Mouse (Mus musculus) hindbrain, embryonic 14.5 days (tissue): ENCODE measurements at regions not wholly inside any gene's neighbourhood (a gene's known extent, or its start where the extent isn't known, plus 50 kb on each side); places are given as distances from the start of the nearest gene placed in this dataset.

Experiments
- ATAC-seq: fragments of 200-750 bp; cut with Nextera tagmentation; 2 replicates; pipeline ENCODE4 v1.8.0; 2017; ENCODE audit warnings: moderate number of reproducible peaks, mild to moderate bottlenecking, moderate TSS enrichment, moderate library complexity; ENCODE audit not compliant: low FRiP score
- DNase-seq: peaks from one replicate; pipeline ENCODE4 v3.0.0-alpha.2; 2015; ENCODE audit warnings: low spot score
- H3K27ac ChIP-seq: fragments of 300-500 bp; sonication (generic); 2 replicates; pipeline ENCODE4 v1.5.1; 2014; ENCODE audit warnings: mild to moderate bottlenecking, moderate library complexity
- H3K27me3 ChIP-seq: fragments of 300-500 bp; sonication (generic); 2 replicates; pipeline ENCODE4 v1.6.1; 2014; ENCODE audit warnings: mild to moderate bottlenecking, low read length, mixed read lengths; ENCODE audit not compliant: control insufficient read depth, insufficient read depth
- H3K36me3 ChIP-seq: fragments of 300-500 bp; sonication (generic); replicated peaks from 2 replicates; pipeline ENCODE4 v1.6.1; 2014; ENCODE audit not compliant: control insufficient read depth, insufficient read depth
- H3K4me1 ChIP-seq: fragments of 300-500 bp; sonication (generic); replicated peaks from 2 replicates; pipeline ENCODE4 v1.6.1; 2014; ENCODE audit warnings: antibody characterized with exemption, low read length, mixed read lengths; ENCODE audit not compliant: control insufficient read depth, insufficient read depth
- H3K4me2 ChIP-seq: fragments of 300-500 bp; sonication (generic); replicated peaks from 2 replicates; pipeline ENCODE4 v1.6.1; 2014; ENCODE audit warnings: mild to moderate bottlenecking, moderate library complexity
- H3K4me3 ChIP-seq: fragments of 300-500 bp; sonication (generic); replicated peaks from 2 replicates; pipeline ENCODE4 v1.5.1; 2014; ENCODE audit warnings: mild to moderate bottlenecking, low read length
- H3K9ac ChIP-seq: fragments of 300-500 bp; sonication (generic); 2 replicates; pipeline ENCODE4 v1.6.1; 2014
- H3K9me3 ChIP-seq: fragments of 300-500 bp; sonication (generic); 2 replicates; pipeline ENCODE4 v1.6.1; 2016; ENCODE audit warnings: low read length; ENCODE audit not compliant: control insufficient read depth
- WGBS: fragments of 180-500 bp; shearing (Covaris S2); extraction: QIAGEN DNeasy Blood & Tissue Kit; methylation state at CpG from one replicate; pipeline ENCODE4 v1.1.7; 2014; 5-methylcytosine and 5-hydroxymethylcytosine counted together

GRCm38 (mm10) chr13:46350075-46350747 is 68.0 kb upstream of the Rbm24 start:
- Histone ChIP-seq H3K4me1 (no peaks in the 10 kb centered on the region), H3K4me2 (no peak overlapping the region), H3K4me3 (no peak overlapping the region), H3K9ac (no peak overlapping the region), H3K27me3 (no peaks in the 10 kb centered on the region), H3K27ac (peak overlapping the region; percentile 39), H3K36me3 (no peaks in the 10 kb centered on the region), H3K9me3 (no peaks in the 10 kb centered on the region)
- WGBS: 71% methylated on average over 7 of the region's 7 CpGs
- peak; percentile 70 for DNase-seq
- peak; percentile 80; the same call in 1 of the 2 replicates for ATAC-seq

DNA sequence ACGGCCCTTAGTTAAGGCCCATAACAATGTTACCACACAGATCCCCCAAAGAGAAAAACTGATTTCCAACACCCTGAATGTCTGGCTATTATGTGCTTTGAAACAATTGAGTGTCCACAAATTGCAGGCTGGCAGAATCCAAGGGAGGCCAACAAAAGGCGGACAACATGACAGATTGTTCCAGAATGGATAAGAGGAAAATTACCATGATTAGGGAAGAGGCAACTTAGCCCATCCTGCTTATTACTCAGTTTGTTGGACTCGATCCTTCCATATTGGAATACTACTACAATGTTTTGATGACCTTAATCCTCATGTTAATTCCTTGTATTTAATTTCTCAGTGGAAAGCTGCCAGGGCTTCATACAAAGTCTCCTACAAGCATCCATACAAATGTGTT is 62.9 kb upstream of the Rbm24 start:
- Histone ChIP-seq H3K4me1 (no peaks in the 10 kb centered on the region), H3K9ac (no peak overlapping the region), H3K4me2 (no peak overlapping the region), H3K27me3 (no peaks in the 10 kb centered on the region), H3K27ac (no peak overlapping the region), H3K4me3 (no peak overlapping the region), H3K36me3 (no peaks in the 10 kb centered on the region), H3K9me3 (no peaks in the 10 kb centered on the region)
- 64% methylated on average over 3 of the region's 3 CpGs for WGBS
- DNase-seq: no peak
- no peak for ATAC-seq

- Histone ChIP-seq H3K27ac (no peak overlapping the region), H3K9me3 (no peaks in the 10 kb centered on the region), H3K4me1 (no peaks in the 10 kb centered on the region), H3K9ac (no peak overlapping the region), H3K27me3 (no peaks in the 10 kb centered on the region), H3K4me3 (no peak overlapping the region), H3K36me3 (no peaks in the 10 kb centered on the region), H3K4me2 (no peak overlapping the region)
- no peak for DNase-seq
- ATAC-seq: no peak
- 94% methylated on average over 1 of the region's 1 CpGs for WGBS
Observed at GRCm38 (mm10) chr13:46355975-46356374, 62.3 kb upstream of the Rbm24 start.

GRCm38 (mm10) chr13:46357037-46357436 is 61.2 kb upstream of the Rbm24 start:
- H3K36me3 ChIP-seq: no peaks in the 10 kb centered on the region
- H3K27me3 ChIP-seq: no peaks in the 10 kb centered on the region
- no peak overlapping the region for H3K27ac ChIP-seq
- H3K9me3 ChIP-seq: no peaks in the 10 kb centered on the region
- WGBS: 94% methylated on average over 9 of the region's 9 CpGs
- no peak overlapping the region for H3K9ac ChIP-seq
- ATAC-seq: no peak
- no peaks in the 10 kb centered on the region for H3K4me1 ChIP-seq
- no peak overlapping the region for H3K4me3 ChIP-seq
- no peak overlapping the region for H3K4me2 ChIP-seq
- no peak for DNase-seq

DNA sequence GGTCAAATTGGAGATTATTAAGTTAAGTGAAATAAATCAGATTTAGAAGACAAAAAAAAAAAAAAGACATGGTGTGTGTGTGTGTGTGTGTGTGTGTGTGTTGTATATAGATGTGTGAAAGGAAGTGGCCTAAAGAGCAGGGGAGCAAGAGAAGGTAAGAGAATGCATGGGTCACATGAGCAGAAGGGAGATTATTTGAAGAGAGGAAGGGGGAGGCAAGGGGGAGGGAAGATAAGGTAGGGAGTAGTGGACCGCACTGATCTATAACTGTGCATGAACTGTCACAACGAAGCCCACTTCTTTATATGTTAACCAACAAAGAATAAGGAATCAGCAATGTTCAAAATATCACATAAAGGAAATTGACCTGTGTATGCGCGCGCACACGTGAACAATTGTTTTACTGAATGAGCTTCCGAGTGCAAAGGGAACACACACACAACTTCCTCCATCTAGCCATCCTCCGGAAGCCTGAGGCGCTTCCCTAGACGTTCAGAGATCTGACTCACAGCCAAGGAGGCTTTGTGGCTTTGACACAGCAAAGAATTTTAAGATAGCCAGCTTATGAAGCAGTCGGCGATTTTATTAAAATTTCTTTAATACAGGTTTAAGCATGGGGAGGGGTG is 57.6 kb upstream of the Rbm24 start:
- H3K9me3 ChIP-seq: no peaks in the 10 kb centered on the region
- 72% methylated on average over 12 of the region's 12 CpGs for WGBS
- H3K4me1 ChIP-seq: no peaks in the 10 kb centered on the region
- H3K27me3 ChIP-seq: no peaks in the 10 kb centered on the region
- H3K4me2 ChIP-seq: no peak overlapping the region
- H3K4me3 ChIP-seq: no peak overlapping the region
- H3K36me3 ChIP-seq: no peaks in the 10 kb centered on the region
- DNase-seq (no peak), ATAC-seq (no peak)
- H3K9ac ChIP-seq: no peak overlapping the region
- no peak overlapping the region for H3K27ac ChIP-seq

GRCm38 (mm10) chr13:46363456-46364201 is 54.6 kb upstream of the Rbm24 start:
- H3K36me3 ChIP-seq: no peaks in the 10 kb centered on the region
- WGBS: 88% methylated on average over 13 of the region's 13 CpGs
- H3K4me1 ChIP-seq: no peaks in the 10 kb centered on the region
- H3K27me3 ChIP-seq: no peaks in the 10 kb centered on the region
- no peak overlapping the region for H3K27ac ChIP-seq
- ATAC-seq (no peak), DNase-seq (no peak)
- H3K9me3 ChIP-seq: no peaks in the 10 kb centered on the region
- no peak overlapping the region for H3K9ac ChIP-seq
- H3K4me2 ChIP-seq: no peak overlapping the region
- no peak overlapping the region for H3K4me3 ChIP-seq

- DNase-seq: no peak
- 81% methylated on average over 7 of the region's 7 CpGs for WGBS
Observed at GRCm38 (mm10) chr13:46364202-46364912, 53.9 kb upstream of the Rbm24 start.

DNA sequence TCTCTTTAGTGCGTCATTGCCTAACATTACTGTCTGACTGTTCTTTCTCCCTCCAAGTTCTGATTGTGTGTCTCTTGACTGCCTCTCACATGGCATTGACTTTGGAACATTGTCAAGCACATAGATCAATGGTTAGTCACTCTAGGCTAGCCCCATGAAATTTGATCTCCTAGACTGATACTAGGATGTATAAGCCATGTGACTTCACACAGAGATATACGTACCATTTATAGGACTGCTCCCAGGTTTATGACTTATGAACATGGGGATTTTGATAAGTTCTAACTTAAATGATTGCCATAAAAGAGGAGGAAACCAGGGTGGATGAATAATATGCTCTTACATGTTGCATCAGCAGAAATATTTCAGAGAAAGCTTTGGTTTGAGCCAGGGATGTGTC is 52.9 kb upstream of the Rbm24 start:
- Histone ChIP-seq H3K9ac (no peak overlapping the region), H3K9me3 (no peaks in the 10 kb centered on the region), H3K4me2 (no peak overlapping the region), H3K36me3 (no peaks in the 10 kb centered on the region), H3K4me1 (no peaks in the 10 kb centered on the region), H3K27ac (no peak overlapping the region), H3K27me3 (no peaks in the 10 kb centered on the region), H3K4me3 (no peak overlapping the region)
- 97% methylated on average over 2 of the region's 2 CpGs for WGBS
- DNase-seq (no peak), ATAC-seq (no peak)

More at GRCm38 (mm10) chr13:46364202-46364912, 53.9 kb upstream of the Rbm24 start:
- H3K36me3 ChIP-seq: no peaks in the 10 kb centered on the region
- H3K27me3 ChIP-seq: no peaks in the 10 kb centered on the region
- no peak overlapping the region for H3K9ac ChIP-seq
- no peaks in the 10 kb centered on the region for H3K9me3 ChIP-seq
- H3K27ac ChIP-seq: no peak overlapping the region
- no peaks in the 10 kb centered on the region for H3K4me1 ChIP-seq
- H3K4me2 ChIP-seq: no peak overlapping the region
- ATAC-seq: no peak
- H3K4me3 ChIP-seq: no peak overlapping the region
